Mouse (Mus musculus): ENCODE measurements around the gene Klhl18. TPM values are rescaled to one million over a fixed set of nuclear protein-coding genes. Genes with fewer than 3 reads are reported as not detected.

Klhl18 gene
- polyA plus RNA-seq (2012), result 0.20 and 0.41 TPM in 2 replicates

DNA sequence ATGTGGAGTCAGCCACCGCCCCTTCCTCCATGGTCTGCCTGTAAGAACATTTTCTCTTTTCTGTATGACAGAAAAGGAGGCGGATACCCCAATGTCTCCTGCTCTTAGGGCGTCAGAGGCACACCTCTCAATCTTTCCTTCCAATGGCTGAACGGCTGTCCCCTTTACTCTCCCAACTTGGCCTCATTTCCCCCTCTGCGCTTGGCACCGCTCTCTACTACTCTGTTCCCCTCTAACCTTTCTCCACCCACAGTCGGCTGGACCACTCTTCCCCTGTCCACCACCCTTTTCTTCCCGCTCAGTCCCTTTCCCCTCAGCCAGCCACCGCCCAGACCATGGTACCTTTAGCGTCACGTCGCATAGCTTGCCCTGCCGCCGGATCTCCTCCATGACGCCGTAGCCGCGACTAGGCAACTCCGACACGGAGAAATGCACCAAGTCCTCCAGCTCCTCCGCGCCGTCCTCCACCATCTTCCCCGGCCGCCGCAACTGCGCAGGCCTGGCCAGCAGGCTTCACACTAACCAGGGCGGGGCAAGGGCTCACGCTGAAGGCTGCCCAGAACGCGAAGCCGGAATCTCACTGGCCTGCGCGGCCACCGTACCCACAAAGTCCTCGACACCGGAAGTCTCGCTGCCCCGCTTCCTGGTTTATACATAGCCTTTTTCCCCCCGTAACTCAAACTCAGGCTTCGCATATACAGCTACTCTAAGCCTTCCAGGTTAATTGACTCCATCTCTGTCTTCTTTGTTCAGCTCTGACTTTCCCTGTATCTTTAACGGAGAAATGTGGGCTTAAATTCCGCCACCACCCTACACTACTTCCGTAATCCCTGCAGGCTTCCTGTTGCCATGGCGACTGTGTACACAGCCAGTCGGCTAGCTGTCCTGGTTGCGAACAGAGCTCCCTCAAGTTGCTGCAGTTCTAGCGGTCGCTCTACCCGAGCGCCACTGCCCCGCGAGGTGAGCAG, at the start of gene Klhl18, which contains the start of gene Kif9:
TSS of gene Klhl18 (minus strand) at position 571 of the 968 bp plus-strand sequence.
TSS of gene Kif9 (plus strand) at position 835 of the 968 bp plus-strand sequence.
- H3K4me1 ChIP-seq (ENCODE audit: control insufficient read depth), result peaks cover 26% of the 10 kb centered on the region
- H3K27me3 ChIP-seq (ENCODE audit: control insufficient read depth), result peaks cover 13% of the 10 kb centered on the region
- no peaks in the 10 kb centered on the region for H3K9me3 ChIP-seq (ENCODE audit: control insufficient read depth, low read length)
- peak within 1 kb of the TSS; percentile 78 for H3K4me3 ChIP-seq (replicated peaks)
- H3K36me3 ChIP-seq (ENCODE audit: control insufficient read depth), result no peaks in the 10 kb centered on the region
- TF ChIP-seq TAL1 (IDR thresholded peaks at IDR 0.05; ENCODE audit: low read length), result no peak
- no peak for TF ChIP-seq GATA1 (IDR thresholded peaks at IDR 0.05; ENCODE audit: low read length)

DNA sequence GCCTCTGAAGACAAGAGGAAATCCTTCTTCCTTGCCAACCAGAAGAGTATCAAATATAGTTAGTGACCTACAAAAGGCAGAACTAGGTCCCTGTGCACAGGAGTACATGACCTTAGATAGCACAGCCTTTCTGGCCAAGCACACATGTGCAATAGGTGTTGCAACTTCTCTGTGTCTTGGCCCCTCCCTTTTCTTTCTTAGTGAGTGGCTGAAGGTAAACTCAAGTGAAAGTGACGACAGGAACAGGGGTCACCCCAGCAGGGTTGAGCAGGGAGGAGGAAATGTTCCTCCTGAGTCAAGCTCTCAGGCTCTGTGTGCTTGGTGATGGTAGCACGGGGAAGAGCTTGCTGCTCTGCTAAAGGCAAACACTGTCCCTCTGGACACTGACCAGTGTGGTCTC, 49.2 kb upstream of the Klhl18 start:
- Histone ChIP-seq H3K9me3 (ENCODE audit: control insufficient read depth, low read length) (no peaks in the 10 kb centered on the region), H3K4me3 (replicated peaks) (no peak overlapping the region), H3K27me3 (ENCODE audit: control insufficient read depth) (no peaks in the 10 kb centered on the region), H3K4me1 (ENCODE audit: control insufficient read depth) (peaks cover 17% of the 10 kb centered on the region), H3K36me3 (ENCODE audit: control insufficient read depth) (no peaks in the 10 kb centered on the region)
- TF ChIP-seq GATA1 (IDR thresholded peaks at IDR 0.05; ENCODE audit: low read length), result no peak
- no peak for TF ChIP-seq TAL1 (IDR thresholded peaks at IDR 0.05; ENCODE audit: low read length)

DNA sequence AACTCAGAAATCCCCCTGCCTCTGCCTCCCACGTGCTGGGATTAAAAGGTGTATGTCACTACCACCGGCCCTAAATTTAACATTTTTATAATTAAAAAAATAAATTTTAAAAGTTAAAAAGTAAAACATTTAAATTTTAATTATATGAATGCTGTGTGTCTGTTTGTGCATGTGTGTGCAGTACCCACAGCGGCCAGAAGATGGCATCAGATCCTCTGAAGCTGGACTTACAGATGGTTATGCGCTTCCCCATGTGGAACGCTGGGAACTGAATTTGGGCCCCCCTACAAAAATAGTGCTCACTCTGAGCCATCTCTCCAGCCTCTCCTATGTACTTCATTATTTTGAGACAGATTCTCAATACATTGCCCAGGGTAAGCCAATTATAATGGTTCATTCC, 14.4 kb upstream of the Klhl18 start:
- Histone ChIP-seq H3K36me3 (ENCODE audit: control insufficient read depth) (no peaks in the 10 kb centered on the region), H3K4me1 (ENCODE audit: control insufficient read depth) (no peaks in the 10 kb centered on the region), H3K27me3 (ENCODE audit: control insufficient read depth) (no peaks in the 10 kb centered on the region), H3K4me3 (replicated peaks) (no peak overlapping the region), H3K9me3 (ENCODE audit: control insufficient read depth, low read length) (peaks cover 7% of the 10 kb centered on the region)
- no peak for TF ChIP-seq GATA1 (IDR thresholded peaks at IDR 0.05; ENCODE audit: low read length)
- TF ChIP-seq TAL1 (IDR thresholded peaks at IDR 0.05; ENCODE audit: low read length), result no peak

DNA sequence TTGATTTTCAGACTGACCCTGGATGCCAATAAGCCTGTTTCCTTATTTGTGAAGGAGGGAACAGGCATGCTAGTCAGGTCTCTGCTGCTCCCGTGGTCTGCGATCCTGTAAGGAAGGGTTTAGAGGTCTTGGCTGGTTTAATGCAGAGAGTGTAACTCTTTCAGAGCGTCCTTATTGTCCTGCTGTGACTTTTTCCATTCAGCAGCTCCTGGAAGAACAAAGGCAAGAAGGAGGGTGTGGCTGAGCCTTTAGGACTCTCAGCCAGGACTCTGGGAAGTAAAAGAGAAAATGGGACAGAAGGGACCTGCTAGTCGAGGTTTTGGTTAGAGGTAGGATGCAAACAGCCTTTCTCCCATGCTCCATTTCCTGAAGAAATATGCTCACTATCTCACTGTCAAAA, 12.3 kb upstream of the Klhl18 start:
- H3K4me1 ChIP-seq (ENCODE audit: control insufficient read depth), result no peaks in the 10 kb centered on the region
- H3K4me3 ChIP-seq (replicated peaks), result no peak overlapping the region
- H3K36me3 ChIP-seq (ENCODE audit: control insufficient read depth), result no peaks in the 10 kb centered on the region
- peaks cover 7% of the 10 kb centered on the region for H3K9me3 ChIP-seq (ENCODE audit: control insufficient read depth, low read length)
- H3K27me3 ChIP-seq (ENCODE audit: control insufficient read depth), result no peaks in the 10 kb centered on the region
- TF ChIP-seq TAL1 (IDR thresholded peaks at IDR 0.05; ENCODE audit: low read length) (no peak), GATA1 (IDR thresholded peaks at IDR 0.05; ENCODE audit: low read length) (no peak)

DNA sequence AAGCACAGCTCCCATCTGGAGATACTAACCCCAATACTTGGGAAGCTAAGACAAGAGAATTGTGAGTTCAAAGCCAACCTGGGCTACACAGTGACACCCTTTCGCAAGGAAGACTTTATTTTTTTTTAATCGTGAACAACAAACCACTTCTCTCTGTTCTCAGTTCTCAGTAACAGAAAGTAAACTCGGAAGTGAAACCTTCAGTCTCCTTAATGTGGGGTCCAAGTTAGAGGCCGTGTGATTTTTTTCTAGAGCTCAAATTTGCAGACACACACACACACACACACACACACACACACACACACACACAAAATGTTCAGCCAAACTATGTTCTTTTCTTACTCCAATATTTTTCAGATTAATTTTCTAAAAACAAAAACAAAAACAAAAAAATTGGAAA, 2.1 kb upstream of the Klhl18 start:
- H3K4me1 ChIP-seq (ENCODE audit: control insufficient read depth), result peaks cover 26% of the 10 kb centered on the region
- no peak for TF ChIP-seq GATA1 (IDR thresholded peaks at IDR 0.05; ENCODE audit: low read length)
- TF ChIP-seq TAL1 (IDR thresholded peaks at IDR 0.05; ENCODE audit: low read length), result no peak
- H3K27me3 ChIP-seq (ENCODE audit: control insufficient read depth), result peaks cover 13% of the 10 kb centered on the region
- no peak overlapping the region for H3K4me3 ChIP-seq (replicated peaks)
- H3K9me3 ChIP-seq (ENCODE audit: control insufficient read depth, low read length), result no peaks in the 10 kb centered on the region
- no peaks in the 10 kb centered on the region for H3K36me3 ChIP-seq (ENCODE audit: control insufficient read depth)

DNA sequence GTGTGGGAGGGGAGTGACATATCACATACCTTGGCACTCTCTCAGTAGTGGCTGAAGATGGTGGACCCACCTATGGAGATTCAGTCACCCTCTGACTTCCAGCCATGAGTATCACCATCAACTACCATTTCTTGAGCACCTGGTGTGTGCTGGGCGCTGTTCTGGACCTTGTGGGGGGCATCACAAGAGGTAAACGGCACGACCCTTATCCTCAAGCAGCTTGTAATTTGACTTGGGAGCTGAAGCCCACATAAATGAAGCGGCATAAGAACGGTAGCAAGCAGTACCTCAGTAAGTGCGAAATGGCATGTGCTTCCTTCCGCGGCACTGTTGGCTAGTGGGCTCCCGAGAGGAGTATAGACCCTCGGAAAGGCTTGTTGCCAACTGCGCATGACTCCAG, 1.5 kb upstream of the Klhl18 start:
- H3K9me3 ChIP-seq (ENCODE audit: control insufficient read depth, low read length), result no peaks in the 10 kb centered on the region
- no peak overlapping the region for H3K4me3 ChIP-seq (replicated peaks)
- H3K27me3 ChIP-seq (ENCODE audit: control insufficient read depth), result peaks cover 13% of the 10 kb centered on the region
- TF ChIP-seq GATA1 (IDR thresholded peaks at IDR 0.05; ENCODE audit: low read length) (no peak), TAL1 (IDR thresholded peaks at IDR 0.05; ENCODE audit: low read length) (no peak)
- H3K36me3 ChIP-seq (ENCODE audit: control insufficient read depth), result no peaks in the 10 kb centered on the region
- peaks cover 26% of the 10 kb centered on the region for H3K4me1 ChIP-seq (ENCODE audit: control insufficient read depth)

DNA sequence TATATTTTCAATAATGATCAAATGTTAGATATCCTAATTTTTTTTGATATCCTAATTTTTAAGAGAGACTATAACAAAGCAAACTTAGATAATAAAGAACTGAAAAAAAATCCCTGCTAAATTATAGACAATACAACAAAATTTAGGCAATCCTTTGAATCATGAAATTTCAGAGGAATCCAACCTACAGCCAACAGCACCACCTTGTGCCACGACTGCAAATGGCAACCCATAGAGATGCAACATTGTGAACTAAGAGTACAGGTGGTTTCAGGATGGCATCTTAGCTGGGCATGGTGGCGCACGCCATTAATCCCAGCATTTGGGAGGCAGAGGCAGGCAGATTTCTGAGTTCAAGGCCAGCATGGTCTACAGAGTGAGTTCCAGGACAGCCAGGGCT, 10.3 kb downstream of the Klhl18 start:
- no peaks in the 10 kb centered on the region for H3K27me3 ChIP-seq (ENCODE audit: control insufficient read depth)
- H3K9me3 ChIP-seq (ENCODE audit: control insufficient read depth, low read length), result no peaks in the 10 kb centered on the region
- no peak for TF ChIP-seq TAL1 (IDR thresholded peaks at IDR 0.05; ENCODE audit: low read length)
- TF ChIP-seq GATA1 (IDR thresholded peaks at IDR 0.05; ENCODE audit: low read length), result no peak
- peaks cover 18% of the 10 kb centered on the region for H3K4me1 ChIP-seq (ENCODE audit: control insufficient read depth)
- H3K36me3 ChIP-seq (ENCODE audit: control insufficient read depth), result no peaks in the 10 kb centered on the region
- no peak overlapping the region for H3K4me3 ChIP-seq (replicated peaks)

DNA sequence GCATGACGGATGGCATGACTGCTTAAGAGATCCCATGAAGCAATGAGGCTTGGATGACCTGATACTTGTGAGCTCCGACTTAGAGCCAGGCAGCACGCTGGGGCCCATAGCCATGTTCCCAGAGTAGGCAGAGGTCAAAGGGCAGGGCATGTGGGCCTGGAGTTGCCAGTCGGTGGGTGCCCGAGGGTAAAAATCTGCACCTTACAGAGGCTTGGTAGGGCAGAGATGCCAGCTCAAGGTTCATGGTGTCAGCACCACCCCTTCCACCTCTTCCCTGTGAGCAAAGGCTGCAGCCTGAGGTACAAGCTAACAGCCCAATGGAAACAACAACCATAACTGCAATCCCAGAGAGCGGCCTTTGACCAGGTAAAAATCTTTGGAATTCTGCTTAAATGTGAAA, 11.2 kb downstream of the Klhl18 start:
- H3K4me1 ChIP-seq (ENCODE audit: control insufficient read depth), result peaks cover 21% of the 10 kb centered on the region
- H3K27me3 ChIP-seq (ENCODE audit: control insufficient read depth), result no peaks in the 10 kb centered on the region
- TF ChIP-seq GATA1 (IDR thresholded peaks at IDR 0.05; ENCODE audit: low read length) (no peak), TAL1 (IDR thresholded peaks at IDR 0.05; ENCODE audit: low read length) (no peak)
- H3K36me3 ChIP-seq (ENCODE audit: control insufficient read depth), result no peaks in the 10 kb centered on the region
- no peaks in the 10 kb centered on the region for H3K9me3 ChIP-seq (ENCODE audit: control insufficient read depth, low read length)
- no peak overlapping the region for H3K4me3 ChIP-seq (replicated peaks)

DNA sequence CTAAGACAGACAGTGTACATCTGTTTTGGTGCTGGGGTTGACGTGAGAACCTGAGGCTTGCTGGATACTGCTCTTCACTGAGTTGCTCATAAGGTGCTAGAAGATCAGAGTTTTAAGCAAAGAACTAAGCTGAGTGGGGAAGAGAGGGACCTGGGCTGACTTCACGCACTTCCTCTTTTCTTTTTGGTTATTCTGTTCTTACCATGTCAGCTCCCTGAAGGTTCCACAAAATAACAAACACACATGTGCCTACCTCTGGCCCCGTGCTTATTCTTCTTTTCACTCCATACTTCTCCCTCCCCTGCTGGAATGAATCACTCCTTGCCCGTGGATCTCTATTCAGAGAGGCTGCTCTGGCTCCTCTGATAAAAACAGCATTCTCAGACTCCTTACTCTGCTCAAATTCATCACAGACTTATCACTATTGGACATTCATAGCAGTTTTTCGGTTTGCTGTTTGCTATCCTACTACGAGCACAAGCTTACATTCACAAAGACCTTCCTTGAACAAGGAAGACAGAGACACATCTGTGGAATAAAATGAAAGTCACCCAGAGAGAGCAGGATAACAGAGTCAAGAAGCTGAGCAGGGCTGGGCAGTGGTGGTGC, 12.4 kb downstream of the Klhl18 start:
- no peak overlapping the region for H3K4me3 ChIP-seq (replicated peaks)
- no peak for TF ChIP-seq TAL1 (IDR thresholded peaks at IDR 0.05; ENCODE audit: low read length)
- TF ChIP-seq GATA1 (IDR thresholded peaks at IDR 0.05; ENCODE audit: low read length), result no peak
- H3K4me1 ChIP-seq (ENCODE audit: control insufficient read depth), result peaks cover 21% of the 10 kb centered on the region
- no peaks in the 10 kb centered on the region for H3K36me3 ChIP-seq (ENCODE audit: control insufficient read depth)
- H3K9me3 ChIP-seq (ENCODE audit: control insufficient read depth, low read length), result no peaks in the 10 kb centered on the region
- H3K27me3 ChIP-seq (ENCODE audit: control insufficient read depth), result no peaks in the 10 kb centered on the region
